Mouse (Mus musculus): ENCODE data around the gene Cbx5. TPM values are rescaled to one million over a fixed set of nuclear protein-coding genes. Genes with fewer than 3 reads are reported as not detected.
"Not testable (repeated sequence)": the region's sequence is repeated elsewhere in the genome, so short reads cannot be mapped to it uniquely, and the experiment has no call there.

Cbx5 gene
- 0.74 and 0.95 TPM in 2 replicates for polyA plus RNA-seq (2012)

DNA sequence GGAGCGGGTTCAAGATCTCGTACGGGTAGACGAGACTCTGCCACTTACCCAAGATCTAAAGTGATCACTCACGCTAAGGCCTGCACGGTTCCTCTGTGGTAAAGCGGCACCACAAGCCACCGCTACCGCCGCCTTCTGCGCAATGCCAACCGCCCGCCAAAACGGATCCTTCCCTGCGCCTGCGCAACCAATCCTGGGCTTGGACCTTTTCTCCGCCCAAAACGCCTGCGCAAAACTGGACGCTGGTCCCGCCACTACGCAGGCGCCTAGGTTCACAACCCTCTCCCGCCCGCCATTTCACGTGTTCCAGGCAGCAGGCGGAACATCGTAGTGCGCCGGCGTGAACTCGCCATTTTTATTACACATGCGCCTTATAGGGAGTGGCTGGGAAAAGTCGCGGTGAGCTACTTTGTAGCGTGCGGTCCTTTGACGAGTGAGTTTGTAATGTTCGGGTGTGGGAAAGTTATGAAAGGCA lies at the start of gene Cbx5:
Gene Cbx5 (minus strand): TSS at position 132 of the 475 bp plus-strand sequence.
- Histone ChIP-seq H3K27me3 (ENCODE audit: control insufficient read depth) (no peaks in the 10 kb centered on the region), H3K4me3 (replicated peaks) (peak within 1 kb of the TSS; percentile 99), H3K36me3 (ENCODE audit: control insufficient read depth) (peaks cover 73% of the 10 kb centered on the region), H3K9me3 (ENCODE audit: control insufficient read depth, low read length) (no peaks in the 10 kb centered on the region), H3K4me1 (ENCODE audit: control insufficient read depth) (peaks cover 51% of the 10 kb centered on the region)
- TF ChIP-seq TAL1 (IDR thresholded peaks at IDR 0.05; ENCODE audit: low read length) (no peak), GATA1 (IDR thresholded peaks at IDR 0.05; ENCODE audit: low read length) (no peak)

DNA sequence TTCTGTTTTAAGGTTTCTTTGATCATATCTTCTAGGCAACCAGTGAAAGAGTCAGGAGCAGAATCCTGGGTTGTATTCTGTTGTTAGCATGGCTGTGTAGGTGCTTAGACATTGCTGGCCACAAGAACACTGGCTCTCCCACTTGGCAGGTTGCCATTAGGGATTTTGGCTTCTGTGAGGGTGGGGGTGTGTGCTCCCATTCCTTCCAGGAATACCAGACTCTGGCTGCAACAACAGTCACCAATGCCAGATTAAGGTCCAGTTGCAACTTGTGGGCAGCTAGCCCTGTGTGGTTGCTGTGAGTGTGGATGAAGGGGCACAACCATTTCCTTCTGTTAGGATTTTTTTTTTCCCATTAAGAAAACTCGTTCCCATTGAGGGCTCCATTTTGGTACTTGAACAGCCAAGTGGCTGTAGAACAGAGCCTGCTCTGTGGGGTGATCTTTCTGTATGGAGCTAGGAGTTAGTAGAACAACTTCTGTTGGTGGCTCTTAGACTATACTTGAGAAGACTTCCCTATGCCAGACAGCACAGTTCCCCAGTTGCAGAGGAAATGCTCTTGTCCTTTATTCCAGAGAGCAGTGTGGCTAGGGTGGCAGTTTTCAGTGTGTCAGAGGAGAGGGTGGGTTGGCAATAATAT lies 46.3 kb upstream of the Cbx5 start:
- Histone ChIP-seq H3K9me3 (ENCODE audit: control insufficient read depth, low read length) (no peaks in the 10 kb centered on the region), H3K27me3 (ENCODE audit: control insufficient read depth) (no peaks in the 10 kb centered on the region), H3K4me3 (replicated peaks) (no peak overlapping the region), H3K4me1 (ENCODE audit: control insufficient read depth) (peaks cover 29% of the 10 kb centered on the region), H3K36me3 (ENCODE audit: control insufficient read depth) (peaks cover 86% of the 10 kb centered on the region)
- TF ChIP-seq TAL1 (IDR thresholded peaks at IDR 0.05; ENCODE audit: low read length) (no peak), GATA1 (IDR thresholded peaks at IDR 0.05; ENCODE audit: low read length) (no peak)

DNA sequence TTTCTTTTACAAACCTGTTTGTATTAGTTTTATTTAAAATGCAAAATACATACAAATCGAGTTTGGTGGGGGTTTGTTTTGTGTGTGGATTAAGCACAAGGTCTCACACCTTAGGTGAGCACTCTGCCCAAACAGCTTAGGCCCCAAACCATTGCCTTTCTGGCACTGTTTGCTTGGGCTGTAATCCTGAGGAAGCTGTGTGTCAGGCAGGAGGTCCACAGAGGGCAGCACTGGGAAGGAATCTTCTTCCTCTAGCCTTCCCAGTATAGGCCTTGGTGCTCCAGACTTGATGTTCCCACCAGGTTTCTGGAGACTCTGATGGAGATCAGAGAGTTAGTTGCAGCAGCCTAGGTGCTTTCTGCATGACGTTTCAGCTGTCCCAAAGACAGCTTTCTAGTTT lies 45.0 kb upstream of the Cbx5 start:
- no peak for TF ChIP-seq TAL1 (IDR thresholded peaks at IDR 0.05; ENCODE audit: low read length)
- TF ChIP-seq GATA1 (IDR thresholded peaks at IDR 0.05; ENCODE audit: low read length), result no peak
- Histone ChIP-seq H3K4me1 (ENCODE audit: control insufficient read depth) (peaks cover 42% of the 10 kb centered on the region), H3K36me3 (ENCODE audit: control insufficient read depth) (peaks cover 83% of the 10 kb centered on the region), H3K27me3 (ENCODE audit: control insufficient read depth) (no peaks in the 10 kb centered on the region), H3K4me3 (replicated peaks) (no peak overlapping the region), H3K9me3 (ENCODE audit: control insufficient read depth, low read length) (no peaks in the 10 kb centered on the region)

DNA sequence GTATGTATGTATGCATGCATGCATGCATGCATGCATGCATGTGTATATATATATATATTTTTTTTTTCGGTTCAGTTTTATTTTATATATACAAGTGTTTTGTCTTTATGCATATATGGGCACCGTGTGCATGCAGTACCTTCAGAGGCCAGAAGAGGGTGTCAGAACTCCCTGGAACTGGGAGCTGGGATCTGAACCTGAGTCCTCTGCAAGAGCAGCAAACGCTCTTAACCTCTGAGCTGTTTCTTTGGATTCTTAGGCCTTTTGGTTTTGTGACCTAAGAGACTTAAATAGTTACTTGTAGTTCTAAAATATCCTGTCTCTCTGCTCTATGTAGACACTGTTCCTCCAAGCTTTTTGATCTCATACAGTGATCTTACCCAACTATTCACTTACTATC lies 44.5 kb upstream of the Cbx5 start:
- peaks cover 82% of the 10 kb centered on the region for H3K36me3 ChIP-seq (ENCODE audit: control insufficient read depth)
- no peaks in the 10 kb centered on the region for H3K27me3 ChIP-seq (ENCODE audit: control insufficient read depth)
- peaks cover 46% of the 10 kb centered on the region for H3K4me1 ChIP-seq (ENCODE audit: control insufficient read depth)
- TF ChIP-seq GATA1 (IDR thresholded peaks at IDR 0.05; ENCODE audit: low read length), result no peak
- no peak for TF ChIP-seq TAL1 (IDR thresholded peaks at IDR 0.05; ENCODE audit: low read length)
- no peak overlapping the region for H3K4me3 ChIP-seq (replicated peaks)
- no peaks in the 10 kb centered on the region for H3K9me3 ChIP-seq (ENCODE audit: control insufficient read depth, low read length)

DNA sequence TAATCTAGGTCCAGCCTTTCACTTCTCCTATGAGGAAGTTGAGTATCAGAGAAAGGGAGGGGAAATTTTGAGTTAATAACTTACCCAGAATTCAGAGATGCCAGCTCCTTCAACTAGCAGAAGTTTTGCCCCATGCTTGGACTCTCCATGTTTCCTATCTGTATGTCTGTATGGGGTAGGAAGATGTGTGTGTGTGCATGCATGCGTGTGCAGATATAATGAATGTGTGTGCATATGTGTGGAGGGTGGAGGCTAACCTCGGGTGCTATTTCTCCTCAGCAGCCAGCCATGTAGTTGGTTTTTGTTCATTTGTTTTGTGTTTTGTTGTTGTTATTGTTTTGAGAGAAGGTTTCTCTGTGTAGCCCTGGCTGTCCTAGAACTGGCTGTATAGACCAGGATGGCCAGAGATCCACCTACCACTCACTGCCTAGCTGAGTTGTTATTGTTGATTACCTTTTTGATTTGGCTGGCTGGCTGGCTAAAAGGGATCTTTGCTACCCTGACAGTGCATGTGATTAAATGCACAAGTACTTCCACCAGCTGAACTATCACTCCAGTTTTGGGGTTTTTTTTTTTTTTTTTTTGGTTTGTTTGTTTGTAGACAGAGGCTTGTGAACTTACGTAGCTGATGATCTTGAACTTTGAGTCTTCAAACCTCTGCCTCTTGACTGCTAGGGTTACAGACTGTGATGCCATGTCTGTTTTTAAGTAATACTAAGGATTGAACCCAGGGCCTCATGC lies 42.0 kb upstream of the Cbx5 start:
- H3K9me3 ChIP-seq (ENCODE audit: control insufficient read depth, low read length), result no peaks in the 10 kb centered on the region
- peaks cover 81% of the 10 kb centered on the region for H3K36me3 ChIP-seq (ENCODE audit: control insufficient read depth)
- no peaks in the 10 kb centered on the region for H3K27me3 ChIP-seq (ENCODE audit: control insufficient read depth)
- no peak overlapping the region for H3K4me3 ChIP-seq (replicated peaks)
- peaks cover 67% of the 10 kb centered on the region for H3K4me1 ChIP-seq (ENCODE audit: control insufficient read depth)
- TF ChIP-seq TAL1 (IDR thresholded peaks at IDR 0.05; ENCODE audit: low read length) (no peak), GATA1 (IDR thresholded peaks at IDR 0.05; ENCODE audit: low read length) (no peak)

DNA sequence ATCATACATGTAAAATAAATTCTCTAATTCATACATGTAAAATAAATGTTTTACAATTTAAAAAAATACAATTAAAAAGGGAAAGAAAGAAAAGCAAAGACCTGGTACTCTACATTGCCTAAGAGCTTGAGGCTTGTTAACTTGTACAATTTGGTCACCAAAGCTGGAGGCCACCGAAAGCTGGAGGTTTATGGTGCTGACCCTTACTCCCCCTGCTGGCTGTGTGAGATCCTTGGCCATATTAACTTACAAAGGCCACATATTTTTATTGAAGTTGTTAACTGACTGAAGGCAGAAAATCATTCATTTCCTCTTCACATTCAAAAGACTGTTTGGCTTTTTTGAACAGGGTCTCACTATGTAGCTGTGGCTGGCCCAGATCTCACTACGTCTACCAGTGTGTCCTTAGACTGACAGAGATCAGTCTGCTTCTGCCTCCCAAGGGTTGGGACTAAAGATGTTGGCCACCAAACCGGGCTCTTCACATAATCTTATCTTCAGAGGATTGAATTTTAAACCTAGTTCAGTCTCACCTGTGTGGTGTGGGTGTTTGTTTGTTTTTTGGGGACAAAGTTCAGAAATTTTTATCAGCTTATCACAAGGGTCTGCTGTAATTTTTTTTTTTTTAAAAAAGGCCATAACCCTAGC lies 41.3 kb upstream of the Cbx5 start:
- H3K27me3 ChIP-seq (ENCODE audit: control insufficient read depth), result no peaks in the 10 kb centered on the region
- H3K4me3 ChIP-seq (replicated peaks), result no peak overlapping the region
- peaks cover 68% of the 10 kb centered on the region for H3K4me1 ChIP-seq (ENCODE audit: control insufficient read depth)
- H3K9me3 ChIP-seq (ENCODE audit: control insufficient read depth, low read length), result no peaks in the 10 kb centered on the region
- TF ChIP-seq GATA1 (IDR thresholded peaks at IDR 0.05; ENCODE audit: low read length) (no peak), TAL1 (IDR thresholded peaks at IDR 0.05; ENCODE audit: low read length) (no peak)
- peaks cover 80% of the 10 kb centered on the region for H3K36me3 ChIP-seq (ENCODE audit: control insufficient read depth)

DNA sequence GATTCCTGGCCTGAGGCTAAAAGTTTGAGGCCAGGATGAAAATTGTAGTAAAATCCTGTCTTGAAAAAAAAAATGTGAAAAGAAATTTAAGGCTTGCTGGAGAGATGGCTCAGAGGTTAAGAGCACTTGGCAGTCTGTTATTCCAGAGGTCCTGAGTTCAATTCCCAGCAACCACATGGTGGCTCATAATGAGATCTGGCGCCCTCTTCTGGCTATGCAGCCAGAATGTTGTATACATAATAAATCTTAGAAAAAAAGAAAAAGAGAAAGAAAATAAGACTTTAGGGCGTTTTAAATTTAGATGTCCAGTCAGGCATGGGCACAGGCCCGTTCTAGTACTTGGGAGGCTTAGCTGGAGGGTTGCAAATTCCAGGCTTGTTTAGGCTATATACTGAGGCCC lies 40.1 kb upstream of the Cbx5 start:
- Histone ChIP-seq H3K9me3 (ENCODE audit: control insufficient read depth, low read length) (no peaks in the 10 kb centered on the region), H3K27me3 (ENCODE audit: control insufficient read depth) (no peaks in the 10 kb centered on the region), H3K36me3 (ENCODE audit: control insufficient read depth) (peaks cover 76% of the 10 kb centered on the region), H3K4me3 (replicated peaks) (no peak overlapping the region), H3K4me1 (ENCODE audit: control insufficient read depth) (peaks cover 68% of the 10 kb centered on the region)
- TF ChIP-seq GATA1 (IDR thresholded peaks at IDR 0.05; ENCODE audit: low read length) (no peak), TAL1 (IDR thresholded peaks at IDR 0.05; ENCODE audit: low read length) (no peak)

DNA sequence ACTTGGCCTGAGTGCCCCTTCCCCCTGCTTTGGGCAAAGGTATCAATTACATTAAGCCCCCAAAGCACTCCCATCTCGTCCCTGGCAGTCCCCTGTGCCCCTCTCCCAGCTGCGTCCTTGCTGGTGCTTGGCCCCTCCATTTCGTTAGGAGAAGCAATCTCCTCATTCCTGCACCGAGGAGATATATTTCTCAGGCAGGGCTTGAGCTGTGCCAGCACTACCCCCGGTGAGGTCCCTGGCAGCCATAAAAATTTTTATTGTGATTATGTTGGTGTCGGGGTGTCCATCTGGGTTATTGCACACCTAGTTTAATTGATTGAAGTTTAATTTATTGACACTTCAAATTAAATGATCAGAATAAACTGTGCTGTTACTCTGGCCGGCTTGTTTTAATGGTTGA lies 38.3 kb upstream of the Cbx5 start:
- Histone ChIP-seq H3K27me3 (ENCODE audit: control insufficient read depth) (no peaks in the 10 kb centered on the region), H3K4me1 (ENCODE audit: control insufficient read depth) (peaks cover 76% of the 10 kb centered on the region), H3K36me3 (ENCODE audit: control insufficient read depth) (peaks cover 67% of the 10 kb centered on the region), H3K9me3 (ENCODE audit: control insufficient read depth, low read length) (no peaks in the 10 kb centered on the region), H3K4me3 (replicated peaks) (no peak overlapping the region)
- TF ChIP-seq TAL1 (IDR thresholded peaks at IDR 0.05; ENCODE audit: low read length) (no peak), GATA1 (IDR thresholded peaks at IDR 0.05; ENCODE audit: low read length) (no peak)

DNA sequence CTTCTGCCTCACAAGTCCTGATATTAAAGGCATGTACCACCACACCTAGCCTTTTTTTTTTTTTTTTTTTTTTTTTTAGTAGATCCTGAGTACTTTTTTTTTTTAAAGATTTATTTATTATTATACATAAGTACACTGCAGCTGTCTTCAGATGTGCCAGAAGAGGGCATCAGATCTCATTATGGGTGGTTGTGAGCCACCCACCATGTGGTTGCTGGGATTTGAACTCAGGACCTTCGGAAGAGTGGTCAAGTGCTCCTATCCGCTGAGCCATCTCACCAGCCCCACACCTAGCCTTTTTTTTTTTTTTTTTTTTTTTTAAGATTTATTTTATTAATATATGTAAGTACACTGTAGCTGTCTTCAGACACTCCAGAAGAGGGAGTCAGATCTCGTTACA lies 36.3 kb upstream of the Cbx5 start:
- Histone ChIP-seq H3K36me3 (ENCODE audit: control insufficient read depth) (peaks cover 55% of the 10 kb centered on the region), H3K4me1 (ENCODE audit: control insufficient read depth) (peaks cover 77% of the 10 kb centered on the region)
- not testable (repeated sequence) for H3K27me3 ChIP-seq (ENCODE audit: control insufficient read depth); H3K9me3 ChIP-seq (ENCODE audit: control insufficient read depth, low read length); H3K4me3 ChIP-seq (replicated peaks)
